Mouse (Mus musculus): ENCODE data around the gene Gm3239. TPM values are rescaled to one million over a fixed set of nuclear protein-coding genes. Genes with fewer than 3 reads are reported as not detected.
"Not testable (repeated sequence)": the region's sequence is repeated elsewhere in the genome, so short reads cannot be mapped to it uniquely, and the experiment has no call there.

Gm3239 gene
- not detected for total RNA-seq (2018; cell fraction: chromatin; rRNA removed)
- total RNA-seq (2018; cell fraction: cytosol; rRNA removed): not detected
- total RNA-seq (2018; cell fraction: nucleus; rRNA removed): not detected
- polyA plus RNA-seq (2018): not detected in 3 replicates

- H3K27ac ChIP-seq; H3K79me2 ChIP-seq (ENCODE audit: inconsistent target); H3K36me3 ChIP-seq (ENCODE audit: inconsistent target); H3K4me3 ChIP-seq (ENCODE audit: inconsistent target): not testable (repeated sequence)
- no CpG with 5 or more reads among the region's 2 CpGs for WGBS (ENCODE audit: missing documents)
Observed at GRCm38 (mm10) chr14:4663892-4664291, at the start of gene Gm3239. Gene Gm3239, plus strand, starts transcription at chr14:4664192.

- H3K36me3 ChIP-seq (ENCODE audit: inconsistent target); H3K27ac ChIP-seq; H3K79me2 ChIP-seq (ENCODE audit: inconsistent target); H3K4me3 ChIP-seq (ENCODE audit: inconsistent target): not testable (repeated sequence)
- no CpG with 5 or more reads among the region's 2 CpGs for WGBS (ENCODE audit: missing documents)
Observed at GRCm38 (mm10) chr14:4632052-4632451, 31.9 kb upstream of the Gm3239 start, which contains the start of gene Gm8159. Gene Gm8159, plus strand, starts transcription at chr14:4632352.

GRCm38 (mm10) chr14:4649309-4649708 lies 14.7 kb upstream of the Gm3239 start:
- no CpG with 5 or more reads among the region's 18 CpGs for WGBS (ENCODE audit: missing documents)
- H3K4me3 ChIP-seq (ENCODE audit: inconsistent target); H3K79me2 ChIP-seq (ENCODE audit: inconsistent target); H3K36me3 ChIP-seq (ENCODE audit: inconsistent target); H3K27ac ChIP-seq: not testable (repeated sequence)

- not testable (repeated sequence) for H3K36me3 ChIP-seq (ENCODE audit: inconsistent target)
- 0% methylated on average over 2 of the region's 9 CpGs for WGBS (ENCODE audit: missing documents)
Observed at GRCm38 (mm10) chr14:4650324-4650723, 13.7 kb upstream of the Gm3239 start.

GRCm38 (mm10) chr14:4708938-4709337 lies 44.9 kb downstream of the Gm3239 start, which contains the start of gene Gm7876:
Gene Gm7876, plus strand, starts transcription at chr14:4709238.
- H3K36me3 ChIP-seq (ENCODE audit: inconsistent target); H3K4me3 ChIP-seq (ENCODE audit: inconsistent target); H3K27ac ChIP-seq; H3K79me2 ChIP-seq (ENCODE audit: inconsistent target): not testable (repeated sequence)
- WGBS (ENCODE audit: missing documents): no CpG with 5 or more reads among the region's 2 CpGs

More at GRCm38 (mm10) chr14:4650324-4650723, 13.7 kb upstream of the Gm3239 start:
- H3K4me3 ChIP-seq (ENCODE audit: inconsistent target); H3K79me2 ChIP-seq (ENCODE audit: inconsistent target); H3K27ac ChIP-seq: not testable (repeated sequence)

Other genes starting within 250 kb of the Gm3239 start
- not detected in 3 replicates for gene Gm3164, start 248.7 kb upstream of the Gm3239 start, polyA plus RNA-seq (2018)
- gene Gm3173, start 233.2 kb upstream of the Gm3239 start, polyA plus RNA-seq (2018): not detected in 3 replicates
- not detected in 3 replicates for gene Gm3182, start 182.4 kb upstream of the Gm3239 start, polyA plus RNA-seq (2018)
- not detected in 3 replicates for gene Gm3047, start 108.8 kb upstream of the Gm3239 start, polyA plus RNA-seq (2018)
- gene Gm8159, start 31.8 kb upstream of the Gm3239 start, polyA plus RNA-seq (2018): not detected in 3 replicates
- not detected in 3 replicates for gene Gm7876, start 45.0 kb downstream of the Gm3239 start, polyA plus RNA-seq (2018)
- gene Gm3252, start 62.6 kb downstream of the Gm3239 start, polyA plus RNA-seq (2018): not detected in 3 replicates
- gene Gm9602, start 112.1 kb downstream of the Gm3239 start, polyA plus RNA-seq (2018): not detected in 3 replicates
- not detected in 3 replicates for gene Gm3269, start 173.9 kb downstream of the Gm3239 start, polyA plus RNA-seq (2018)
- gene Gm3264, start 191.4 kb downstream of the Gm3239 start, polyA plus RNA-seq (2018): not detected in 3 replicates
- not detected in 3 replicates for gene Gm3278, start 228.2 kb downstream of the Gm3239 start, polyA plus RNA-seq (2018)

Measured in macrophage (primary cell).